In genomic region chr13:69588263-69588662, GRCm38 (mm10) we compare ENCODE assay signal across 26 mouse cellular contexts. TPM values are rescaled to one million over a fixed set of nuclear protein-coding genes. Genes with fewer than 3 reads are reported as not detected.
DNase-seq lines count a peak whose midpoint lies in the region; ATAC-seq and TF ChIP-seq lines count a peak whose summit lies in the region.
"Had no signal": no experiment of that assay in that cellular context is flagged by ENCODE, and none has a peak within 500 bp of the region (broad histone marks: within the 10 kb centered on the region; RNA-seq: fewer than 3 reads in every experiment).

No protein-coding gene starts in this region.

- no peak overlapping the region for H3K27ac ChIP-seq in forebrain, embryonic 11.5 days (ENCODE audit: low read depth, low read length)
- no peak overlapping the region for H3K27ac ChIP-seq in forebrain, postnatal 0 days (ENCODE audit: low read depth, low read length)
- H3K27ac ChIP-seq in liver, adult 2 months (replicated peaks; ENCODE audit: insufficient read depth, low read depth, low read length): no peak overlapping the region
- no peak overlapping the region for H3K27ac ChIP-seq in liver, embryonic 12.5 days
- no peak overlapping the region for H3K27ac ChIP-seq in kidney, embryonic 14.5 days (ENCODE audit: low read depth, low read length)
- H3K27ac ChIP-seq: embryonic facial prominence, embryonic 10.5 days; embryonic facial prominence, embryonic 12.5 days; forebrain, embryonic 12.5 days had no signal

- ATAC-seq in forebrain, embryonic 11.5 days (replicated peaks; ENCODE audit: low FRiP score): no peak
- ATAC-seq in forebrain, postnatal 0 days: no peak
- no peak for ATAC-seq in liver, embryonic 12.5 days
- ATAC-seq in kidney, embryonic 14.5 days (ENCODE audit: low FRiP score, low TSS enrichment): no peak
- ATAC-seq: CD4-positive, CD25-positive, alpha-beta regulatory T cell, adult 4 months; forebrain, embryonic 14.5 days; forebrain, embryonic 16.5 days had no signal

- no peak overlapping the region for H3K9ac ChIP-seq in forebrain, embryonic 11.5 days (ENCODE audit: low read length)
- H3K9ac ChIP-seq in forebrain, postnatal 0 days: no peak overlapping the region
- no peak overlapping the region for H3K9ac ChIP-seq in liver, adult 2 months (ENCODE audit: low read depth, low read length)
- no peak overlapping the region for H3K9ac ChIP-seq in liver, embryonic 12.5 days
- H3K9ac ChIP-seq in kidney, embryonic 14.5 days (ENCODE audit: low read depth, low read length): no peak overlapping the region
- H3K9ac ChIP-seq: embryonic facial prominence, embryonic 12.5 days; forebrain, embryonic 12.5 days had no signal

- H3K4me3 ChIP-seq in forebrain, embryonic 11.5 days (ENCODE audit: low read depth, low read length): no peak overlapping the region
- H3K4me3 ChIP-seq in forebrain, postnatal 0 days (ENCODE audit: low read depth, low read length): no peak overlapping the region
- H3K4me3 ChIP-seq in liver, adult 2 months (ENCODE audit: insufficient read depth, low read depth, low read length): no peak overlapping the region
- H3K4me3 ChIP-seq in liver, embryonic 12.5 days: no peak overlapping the region
- no peak overlapping the region for H3K4me3 ChIP-seq in kidney, embryonic 14.5 days (ENCODE audit: low read length)
- H3K4me3 ChIP-seq: embryonic facial prominence, embryonic 10.5 days; embryonic facial prominence, embryonic 12.5 days; forebrain, embryonic 12.5 days had no signal

- H3K4me2 ChIP-seq in forebrain, embryonic 11.5 days (ENCODE audit: low read depth, low read length, severe bottlenecking): no peak overlapping the region
- H3K4me2 ChIP-seq in forebrain, postnatal 0 days (ENCODE audit: low read depth): no peak overlapping the region
- no peak overlapping the region for H3K4me2 ChIP-seq in liver, embryonic 12.5 days
- no peak overlapping the region for H3K4me2 ChIP-seq in kidney, embryonic 14.5 days (replicated peaks; ENCODE audit: low read depth, low read length)
- H3K4me2 ChIP-seq: embryonic facial prominence, embryonic 12.5 days; forebrain, embryonic 12.5 days had no signal

- no peaks in the 10 kb centered on the region for H3K27me3 ChIP-seq in forebrain, embryonic 11.5 days (ENCODE audit: control insufficient read depth, insufficient read depth, low read length)
- H3K27me3 ChIP-seq in forebrain, postnatal 0 days (ENCODE audit: insufficient read depth, low read length): no peaks in the 10 kb centered on the region
- no peaks in the 10 kb centered on the region for H3K27me3 ChIP-seq in liver, adult 2 months (ENCODE audit: control insufficient read depth, insufficient read depth, low read length)
- H3K27me3 ChIP-seq in liver, embryonic 12.5 days (replicated peaks): no peaks in the 10 kb centered on the region
- H3K27me3 ChIP-seq in kidney, embryonic 14.5 days (ENCODE audit: control insufficient read depth, insufficient read depth, low read length): no peaks in the 10 kb centered on the region
- H3K27me3 ChIP-seq: CH12.LX; embryonic facial prominence, embryonic 12.5 days; forebrain, embryonic 12.5 days had no signal

- no peaks in the 10 kb centered on the region for H3K36me3 ChIP-seq in forebrain, embryonic 11.5 days (ENCODE audit: control insufficient read depth, insufficient read depth, low read length)
- H3K36me3 ChIP-seq in forebrain, postnatal 0 days (ENCODE audit: insufficient read depth): no peaks in the 10 kb centered on the region
- peaks cover 7% of the 10 kb centered on the region; the same call in 1 of the 2 replicates for H3K36me3 ChIP-seq in liver, adult 2 months (ENCODE audit: control insufficient read depth, insufficient read depth, low read length)
- H3K36me3 ChIP-seq in liver, embryonic 12.5 days: no peaks in the 10 kb centered on the region
- H3K36me3 ChIP-seq in kidney, embryonic 14.5 days (ENCODE audit: control insufficient read depth, insufficient read depth, low read length): no peaks in the 10 kb centered on the region
- H3K36me3 ChIP-seq: embryonic facial prominence, embryonic 12.5 days; forebrain, embryonic 12.5 days had no signal

- no peaks in the 10 kb centered on the region for H3K4me1 ChIP-seq in forebrain, embryonic 11.5 days (replicated peaks; ENCODE audit: control insufficient read depth, insufficient read depth, low read length)
- H3K4me1 ChIP-seq in forebrain, postnatal 0 days (ENCODE audit: insufficient read depth): no peaks in the 10 kb centered on the region
- peaks cover 5% of the 10 kb centered on the region; the same call in 1 of the 2 replicates for H3K4me1 ChIP-seq in liver, adult 2 months (ENCODE audit: control insufficient read depth, insufficient read depth, low read length)
- no peaks in the 10 kb centered on the region for H3K4me1 ChIP-seq in liver, embryonic 12.5 days
- H3K4me1 ChIP-seq in kidney, embryonic 14.5 days (ENCODE audit: control insufficient read depth, insufficient read depth, low read length): 0 out of 2 replicates have a peak, but pooled peaks cover 2% of the 10 kb centered on the region
- H3K4me1 ChIP-seq: embryonic facial prominence, embryonic 10.5 days; embryonic facial prominence, embryonic 12.5 days; forebrain, embryonic 12.5 days had no signal

- no peaks in the 10 kb centered on the region for H3K9me3 ChIP-seq in forebrain, embryonic 11.5 days (ENCODE audit: control insufficient read depth, low read length)
- H3K9me3 ChIP-seq in forebrain, postnatal 0 days (ENCODE audit: low read length): no peaks in the 10 kb centered on the region
- no peaks in the 10 kb centered on the region for H3K9me3 ChIP-seq in liver, embryonic 12.5 days (replicated peaks)
- H3K9me3 ChIP-seq in kidney, embryonic 14.5 days (ENCODE audit: control insufficient read depth, low read length): no peaks in the 10 kb centered on the region
- H3K9me3 ChIP-seq: embryonic facial prominence, embryonic 10.5 days; embryonic facial prominence, embryonic 12.5 days; forebrain, embryonic 12.5 days; G1E had no signal

- no peaks in the 10 kb centered on the region for H3K79me2 ChIP-seq in liver, adult 2 months (ENCODE audit: control insufficient read depth, insufficient read depth, low read length)

- WGBS in forebrain, embryonic 11.5 days: 77% methylated on average over 6 of the region's 6 CpGs
- WGBS in forebrain, postnatal 0 days: 77% methylated on average over 6 of the region's 6 CpGs
- 57% methylated on average over 6 of the region's 6 CpGs for WGBS in liver, adult 2 months
- WGBS in liver, embryonic 12.5 days (ENCODE audit: insufficient replicate concordance): 64% methylated on average over 6 of the region's 6 CpGs
- WGBS in kidney, embryonic 14.5 days: 67% methylated on average over 6 of the region's 6 CpGs

- DNase-seq in forebrain, embryonic 11.5 days (ENCODE audit: low spot score): peak; percentile 26
- DNase-seq in forebrain, postnatal 0 days: no peak
- DNase-seq in liver, adult 2 months (ENCODE audit: extremely low read depth, low read depth, low spot score): peak; percentile 55
- DNase-seq in MN1 (ENCODE audit: low spot score) (peak; percentile 17), NIH3T3 (ENCODE audit: low read depth) (peak; percentile 20)
- no peak for DNase-seq in embryo, embryonic 11 days
- DNase-seq: adrenal gland, adult 2 months; adrenal gland, postnatal 10 days; adrenal gland, postnatal 25 days; B cell, adult 2 months; cerebellum, adult 11 months; cerebellum, adult 18-20 months; cerebellum, adult 8-10 months; cerebellum, adult 9-11 months; cerebellum, postnatal 14 days; cerebellum, postnatal 36 days had no signal

- no peak for TF ChIP-seq CTCF in forebrain, postnatal 0 days (IDR thresholded peaks at IDR 0.05; ENCODE audit: low read depth)
- no peak for TF ChIP-seq CTCF in liver, adult 2 months (IDR thresholded peaks at IDR 0.05; ENCODE audit: low read depth, low read length)

- TF ChIP-seq POLR2A in liver, adult 2 months (IDR thresholded peaks at IDR 0.05; ENCODE audit: extremely low read depth, insufficient read depth, low read length): no peak

RNA-seq across cellular contexts. Expression of gene Srd5a1, which starts 23.0 kb away (rescaled TPM):
- 23.7 and 32.1 TPM in 2 replicates for polyA plus RNA-seq in forebrain, embryonic 11.5 days (2014; fragmentation: Nextera tagmentation; extraction: Ambion mirVana)
- total RNA-seq in forebrain, postnatal 0 days (2014; rRNA removed): 16.2 TPM in 2 replicates
- polyA plus RNA-seq in forebrain, postnatal 0 days (2015; fragmentation: Nextera tagmentation; extraction: Ambion mirVana): 24.3 and 37.2 TPM in 2 replicates
- total RNA-seq in liver, adult 2 months (2014; rRNA removed): 83.6 and 86.4 TPM in 2 replicates
- 41.9 and 54.7 TPM in 2 replicates for polyA plus RNA-seq in liver, adult 2 months (2012; rRNA removed)
- polyA plus RNA-seq in liver, embryonic 12.5 days (2016; fragmentation: Nextera tagmentation; extraction: Ambion mirVana): 5.2 and 6.0 TPM in 2 replicates
- polyA plus RNA-seq in kidney, embryonic 14.5 days (2014; fragmentation: Nextera tagmentation; extraction: Ambion mirVana): 18.1 and 24.1 TPM in 2 replicates

RNA-seq across cellular contexts. Expression of gene Tent4a, which starts 53.8 kb away (rescaled TPM):
- 8.7 and 9.6 TPM in 2 replicates for polyA plus RNA-seq in forebrain, embryonic 11.5 days (2014; fragmentation: Nextera tagmentation; extraction: Ambion mirVana)
- 21.7 and 29.3 TPM in 2 replicates for total RNA-seq in forebrain, postnatal 0 days (2014; rRNA removed)
- 4.5 and 4.9 TPM in 2 replicates for polyA plus RNA-seq in forebrain, postnatal 0 days (2015; fragmentation: Nextera tagmentation; extraction: Ambion mirVana)
- 8.7 and 8.9 TPM in 2 replicates for total RNA-seq in liver, adult 2 months (2014; rRNA removed)
- 9.9 and 11.0 TPM in 2 replicates for polyA plus RNA-seq in liver, adult 2 months (2012; rRNA removed)
- 2.9 and 3.0 TPM in 2 replicates for polyA plus RNA-seq in liver, embryonic 12.5 days (2016; fragmentation: Nextera tagmentation; extraction: Ambion mirVana)
- polyA plus RNA-seq in kidney, embryonic 14.5 days (2014; fragmentation: Nextera tagmentation; extraction: Ambion mirVana): 8.3 and 8.6 TPM in 2 replicates

RNA-seq across cellular contexts. Expression of gene Nsun2, which starts 54.7 kb away (rescaled TPM):
- polyA plus RNA-seq in forebrain, embryonic 11.5 days (2014; fragmentation: Nextera tagmentation; extraction: Ambion mirVana): 133 and 135 TPM in 2 replicates
- 64.2 and 64.3 TPM in 2 replicates for total RNA-seq in forebrain, postnatal 0 days (2014; rRNA removed)
- polyA plus RNA-seq in forebrain, postnatal 0 days (2015; fragmentation: Nextera tagmentation; extraction: Ambion mirVana): 64.6 and 74.4 TPM in 2 replicates
- total RNA-seq in liver, adult 2 months (2014; rRNA removed): 74.1 and 81.0 TPM in 2 replicates
- polyA plus RNA-seq in liver, adult 2 months (2012; rRNA removed): 40.5 and 48.3 TPM in 2 replicates
- 184 and 189 TPM in 2 replicates for polyA plus RNA-seq in liver, embryonic 12.5 days (2016; fragmentation: Nextera tagmentation; extraction: Ambion mirVana)
- 88.5 and 142 TPM in 2 replicates for polyA plus RNA-seq in kidney, embryonic 14.5 days (2014; fragmentation: Nextera tagmentation; extraction: Ambion mirVana)

Comparison
In these comparisons a context has a peak if more than half of its experiments do, and no peak if none do; other contexts are left out.
1. DNase-seq: peak in forebrain, embryonic 11.5 days (single experiment), liver, adult 2 months (single experiment), MN1 (single experiment) and NIH3T3 (single experiment); none in forebrain, postnatal 0 days (single experiment) and embryo, embryonic 11 days (single experiment).